Mouse (Mus musculus): ENCODE results near the gene Gm10382. TPM values are rescaled to one million over a fixed set of nuclear protein-coding genes. Genes with fewer than 3 reads are reported as not detected.
A peak's percentile ranks its signal among the peaks of the same experiment; 100 is the strongest.
"Not testable (repeated sequence)": the region's sequence is repeated elsewhere in the genome, so short reads cannot be mapped to it uniquely, and the experiment has no call there.

Gm10382 gene
- polyA plus RNA-seq, 1 experiment from 2014 or later: 0.58 TPM

DNA sequence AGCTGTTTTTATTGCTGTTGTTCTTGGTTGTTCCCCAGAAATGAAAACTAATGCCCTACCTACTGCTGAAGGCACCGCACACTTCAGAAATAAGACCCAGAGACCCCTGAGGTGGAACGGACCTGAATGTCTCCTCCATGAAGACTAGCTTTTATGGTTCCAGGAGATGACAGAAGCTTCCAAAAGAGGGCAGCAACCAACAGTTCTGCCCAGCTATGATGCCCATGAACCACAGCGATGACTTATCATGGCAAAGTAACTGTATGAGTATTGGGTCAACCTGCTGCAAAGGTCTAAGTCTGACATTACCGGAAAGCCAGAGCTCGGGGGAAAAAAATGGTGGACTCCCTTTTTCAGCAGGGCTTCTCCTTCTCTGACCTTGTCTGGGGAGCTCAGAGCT is 10.2 kb upstream of the Gm10382 start:
- Histone ChIP-seq H3K36me3 (ENCODE audit: control insufficient read depth, insufficient read depth, low read length) (no peaks in the 10 kb centered on the region), H3K4me1 (ENCODE audit: control insufficient read depth, insufficient read depth, low read length) (no peaks in the 10 kb centered on the region), H3K9ac (replicated peaks; ENCODE audit: low read length) (no peak overlapping the region), H3K9me3 (ENCODE audit: control insufficient read depth, low read length) (no peaks in the 10 kb centered on the region), H3K4me2 (ENCODE audit: low read length) (no peak overlapping the region), H3K27me3 (ENCODE audit: control insufficient read depth, insufficient read depth, low read length) (no peaks in the 10 kb centered on the region), H3K27ac (replicated peaks; ENCODE audit: low read depth, low read length) (no peak overlapping the region), H3K4me3 (replicated peaks; ENCODE audit: low read depth, low read length) (no peak overlapping the region)
- DNase-seq (no peak), ATAC-seq (ENCODE audit: low FRiP score, low TSS enrichment) (no peak)
- 85% methylated on average over 5 of the region's 5 CpGs for WGBS

DNA sequence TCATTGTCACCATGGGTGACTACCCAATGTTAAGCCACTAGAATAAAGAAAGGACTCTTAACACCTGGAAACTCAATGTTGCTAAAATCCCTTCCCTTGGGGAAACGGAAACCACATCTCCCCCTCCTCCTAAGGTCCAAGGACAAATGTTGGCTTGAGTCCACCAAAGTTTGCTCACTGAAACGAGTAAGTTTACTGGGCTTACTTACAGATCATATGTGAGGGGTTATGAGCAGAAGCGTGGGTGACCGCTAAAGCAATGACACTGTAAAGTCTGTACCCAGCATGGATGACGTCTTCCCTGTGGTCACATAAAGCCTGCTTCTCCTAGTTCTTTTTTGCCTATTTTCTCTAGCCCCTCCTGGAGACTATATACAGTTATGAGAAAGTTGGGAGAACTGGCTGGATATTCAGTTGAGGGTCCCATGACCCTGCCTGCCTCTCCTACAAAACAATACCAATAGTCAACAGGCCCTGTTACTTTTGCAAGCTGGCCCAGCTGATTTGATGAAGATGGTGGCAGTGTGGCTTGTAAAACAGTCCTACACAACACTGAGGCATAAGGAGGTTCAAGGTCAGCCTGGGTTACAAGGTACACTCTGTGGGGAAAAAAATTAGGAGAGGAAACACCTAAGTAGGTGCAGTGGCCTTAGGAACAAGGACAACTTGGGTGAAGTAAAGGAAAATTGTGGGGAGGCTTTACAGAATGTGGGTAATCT is 7.0 kb upstream of the Gm10382 start:
- 83% methylated on average over 5 of the region's 5 CpGs for WGBS
- ATAC-seq (ENCODE audit: low FRiP score, low TSS enrichment): no peak; the same call in 1 of the 2 replicates
- H3K9ac ChIP-seq (replicated peaks; ENCODE audit: low read length): no peak overlapping the region

DNA sequence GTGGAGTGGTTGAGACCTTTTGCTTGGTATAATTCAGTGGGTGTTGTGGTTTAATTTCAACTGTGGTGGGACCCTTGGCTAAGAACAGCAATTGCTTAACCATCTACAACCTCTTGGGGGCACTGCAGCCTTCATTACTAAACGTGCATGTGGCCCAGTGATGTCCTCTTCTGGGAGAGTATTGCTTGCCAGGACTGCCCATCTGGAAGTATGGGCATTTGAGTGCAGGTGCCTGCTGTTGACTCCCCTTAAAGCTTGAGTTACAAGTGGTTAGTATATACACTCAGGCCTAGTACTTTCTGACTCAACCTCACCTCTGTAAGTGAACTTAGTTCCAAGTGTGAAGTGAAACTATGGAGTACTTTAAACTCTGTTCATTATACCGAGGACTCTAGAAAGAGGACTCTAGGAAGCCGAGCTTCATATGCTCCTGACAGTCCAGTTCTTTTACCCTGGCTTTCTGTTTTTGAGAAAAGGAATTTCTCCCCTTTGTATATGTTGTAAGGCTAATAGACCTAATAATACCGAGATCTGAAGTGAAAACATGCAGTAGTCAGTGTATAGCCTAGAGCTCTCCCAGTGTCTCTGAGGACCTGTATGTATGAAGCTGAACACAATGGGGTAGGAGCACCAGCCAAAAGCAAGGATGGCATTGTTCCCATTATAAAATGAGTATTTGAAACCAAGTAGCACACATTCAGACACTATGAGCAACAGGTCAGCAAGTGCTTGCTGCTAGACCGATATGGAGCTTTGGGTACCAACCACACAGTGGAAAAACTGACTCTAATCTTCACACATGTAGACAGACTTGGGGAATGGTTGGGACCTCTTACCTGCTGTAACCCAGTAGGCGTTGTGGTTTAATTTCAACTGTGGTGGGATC is 6.2 kb upstream of the Gm10382 start:
- peaks cover 15% of the 10 kb centered on the region for H3K4me1 ChIP-seq (ENCODE audit: control insufficient read depth, insufficient read depth, low read length)
- ATAC-seq (ENCODE audit: low FRiP score, low TSS enrichment): peak; percentile 43; the same call in 1 of the 2 replicates

More for the DNA sequence above, 7.0 kb upstream of the Gm10382 start:
- Histone ChIP-seq H3K4me1 (ENCODE audit: control insufficient read depth, insufficient read depth, low read length) (peaks cover 15% of the 10 kb centered on the region), H3K4me2 (ENCODE audit: low read length) (no peak overlapping the region), H3K27ac (replicated peaks; ENCODE audit: low read depth, low read length) (no peak overlapping the region), H3K27me3 (ENCODE audit: control insufficient read depth, insufficient read depth, low read length) (no peaks in the 10 kb centered on the region), H3K36me3 (ENCODE audit: control insufficient read depth, insufficient read depth, low read length) (peaks cover 21% of the 10 kb centered on the region), H3K9me3 (ENCODE audit: control insufficient read depth, low read length) (no peaks in the 10 kb centered on the region), H3K4me3 (replicated peaks; ENCODE audit: low read depth, low read length) (no peak overlapping the region)
- DNase-seq: no peak

DNA sequence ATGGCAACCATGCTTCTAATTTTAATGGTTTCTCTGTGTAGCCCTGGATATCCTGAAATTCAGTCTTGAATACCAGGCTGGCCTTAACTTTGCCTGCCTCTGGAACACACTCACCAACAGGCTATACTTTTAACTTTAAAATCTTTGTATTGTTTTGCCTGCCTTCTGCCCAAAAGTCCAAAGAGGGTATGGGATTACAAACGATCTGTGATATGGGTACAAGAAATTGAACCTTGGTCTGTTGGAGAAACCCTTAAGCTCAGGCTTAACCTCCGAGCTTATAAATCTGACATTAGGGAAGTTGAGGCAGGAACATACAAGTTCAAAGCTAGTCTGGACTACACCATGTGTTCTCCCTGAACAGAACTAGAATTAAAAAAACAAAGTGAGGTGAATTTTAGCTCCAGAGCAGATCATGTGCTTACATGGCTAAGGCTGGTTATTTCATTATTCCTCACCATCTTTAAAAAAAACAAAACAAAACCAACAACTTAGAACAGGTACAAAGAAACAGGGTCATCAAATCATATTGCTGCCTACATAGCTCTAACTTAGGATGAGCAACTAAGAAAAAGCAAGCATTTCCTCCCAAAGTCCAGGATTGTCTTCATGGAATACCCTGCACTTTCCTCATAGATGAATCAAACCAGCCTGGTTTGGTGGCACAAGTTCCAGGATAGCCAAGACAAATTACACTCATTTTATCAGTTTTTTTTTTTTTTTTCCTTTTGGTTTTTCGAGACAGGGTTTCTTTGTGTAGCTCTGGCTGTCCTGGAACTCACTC is 5.3 kb upstream of the Gm10382 start:
- Histone ChIP-seq H3K9ac (replicated peaks; ENCODE audit: low read length) (no peak overlapping the region), H3K36me3 (ENCODE audit: control insufficient read depth, insufficient read depth, low read length) (peaks cover 21% of the 10 kb centered on the region), H3K4me3 (replicated peaks; ENCODE audit: low read depth, low read length) (no peak overlapping the region), H3K27ac (replicated peaks; ENCODE audit: low read depth, low read length) (no peak overlapping the region), H3K9me3 (ENCODE audit: control insufficient read depth, low read length) (no peaks in the 10 kb centered on the region), H3K4me2 (ENCODE audit: low read length) (no peak overlapping the region), H3K4me1 (ENCODE audit: control insufficient read depth, insufficient read depth, low read length) (peaks cover 24% of the 10 kb centered on the region), H3K27me3 (ENCODE audit: control insufficient read depth, insufficient read depth, low read length) (no peaks in the 10 kb centered on the region)
- ATAC-seq (ENCODE audit: low FRiP score, low TSS enrichment): no peak
- 75% methylated on average over 3 of the region's 3 CpGs for WGBS
- no peak for DNase-seq

More for the DNA sequence above, 6.2 kb upstream of the Gm10382 start:
- peak; percentile 82 for DNase-seq
- Histone ChIP-seq H3K4me3 (replicated peaks; ENCODE audit: low read depth, low read length) (no peak overlapping the region), H3K36me3 (ENCODE audit: control insufficient read depth, insufficient read depth, low read length) (peaks cover 21% of the 10 kb centered on the region), H3K9ac (replicated peaks; ENCODE audit: low read length) (no peak overlapping the region), H3K27me3 (ENCODE audit: control insufficient read depth, insufficient read depth, low read length) (no peaks in the 10 kb centered on the region), H3K27ac (replicated peaks; ENCODE audit: low read depth, low read length) (no peak overlapping the region), H3K4me2 (ENCODE audit: low read length) (no peak overlapping the region), H3K9me3 (ENCODE audit: control insufficient read depth, low read length) (no peaks in the 10 kb centered on the region)
- WGBS: 44% methylated on average over 6 of the region's 6 CpGs

DNA sequence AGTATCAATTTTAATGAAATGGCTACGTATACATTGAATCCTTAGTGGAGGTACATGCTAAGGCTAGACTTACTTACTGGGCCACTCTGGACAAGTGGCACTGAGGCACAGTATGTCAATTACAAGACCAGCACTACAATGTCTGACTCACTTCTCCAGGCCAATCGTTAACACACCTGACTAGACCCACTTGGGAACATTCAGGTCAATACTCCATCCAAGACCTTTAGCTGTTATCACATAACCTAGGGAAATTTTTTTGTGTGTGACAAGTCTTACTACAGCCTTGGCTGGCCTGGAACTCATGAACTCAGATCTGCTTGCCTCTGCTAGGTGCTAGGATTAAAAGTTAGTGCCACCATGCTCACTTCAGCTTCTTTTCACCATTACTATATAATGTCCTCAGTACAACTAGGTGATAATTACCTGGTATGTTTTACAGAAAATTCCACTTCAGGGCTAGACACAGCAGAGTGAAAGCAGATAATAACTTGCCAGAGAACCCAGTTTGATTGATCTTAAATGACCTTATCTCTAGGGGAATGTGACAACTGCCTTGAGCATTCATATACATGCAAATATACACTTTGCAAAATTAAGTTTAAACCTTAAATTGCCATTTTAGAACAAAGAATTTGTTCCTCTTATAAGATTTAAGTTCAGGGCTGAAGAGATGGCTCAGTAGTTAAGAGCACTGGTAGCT is 4.5 kb upstream of the Gm10382 start:
- 0 out of 2 replicates have a peak overlapping the region, but pooled peaks have one; percentile 13 for H3K4me2 ChIP-seq (ENCODE audit: low read length)
- DNase-seq (no peak), ATAC-seq (ENCODE audit: low FRiP score, low TSS enrichment) (no peak)
- H3K36me3 ChIP-seq (ENCODE audit: control insufficient read depth, insufficient read depth, low read length): peaks cover 21% of the 10 kb centered on the region
- peaks cover 24% of the 10 kb centered on the region for H3K4me1 ChIP-seq (ENCODE audit: control insufficient read depth, insufficient read depth, low read length)
- H3K9me3 ChIP-seq (ENCODE audit: control insufficient read depth, low read length): no peaks in the 10 kb centered on the region
- H3K9ac ChIP-seq (replicated peaks; ENCODE audit: low read length): no peak overlapping the region
- H3K4me3 ChIP-seq (replicated peaks; ENCODE audit: low read depth, low read length): no peak overlapping the region
- H3K27me3 ChIP-seq (ENCODE audit: control insufficient read depth, insufficient read depth, low read length): no peaks in the 10 kb centered on the region
- 82% methylated on average over 2 of the region's 2 CpGs for WGBS
- no peak overlapping the region for H3K27ac ChIP-seq (replicated peaks; ENCODE audit: low read depth, low read length)

DNA sequence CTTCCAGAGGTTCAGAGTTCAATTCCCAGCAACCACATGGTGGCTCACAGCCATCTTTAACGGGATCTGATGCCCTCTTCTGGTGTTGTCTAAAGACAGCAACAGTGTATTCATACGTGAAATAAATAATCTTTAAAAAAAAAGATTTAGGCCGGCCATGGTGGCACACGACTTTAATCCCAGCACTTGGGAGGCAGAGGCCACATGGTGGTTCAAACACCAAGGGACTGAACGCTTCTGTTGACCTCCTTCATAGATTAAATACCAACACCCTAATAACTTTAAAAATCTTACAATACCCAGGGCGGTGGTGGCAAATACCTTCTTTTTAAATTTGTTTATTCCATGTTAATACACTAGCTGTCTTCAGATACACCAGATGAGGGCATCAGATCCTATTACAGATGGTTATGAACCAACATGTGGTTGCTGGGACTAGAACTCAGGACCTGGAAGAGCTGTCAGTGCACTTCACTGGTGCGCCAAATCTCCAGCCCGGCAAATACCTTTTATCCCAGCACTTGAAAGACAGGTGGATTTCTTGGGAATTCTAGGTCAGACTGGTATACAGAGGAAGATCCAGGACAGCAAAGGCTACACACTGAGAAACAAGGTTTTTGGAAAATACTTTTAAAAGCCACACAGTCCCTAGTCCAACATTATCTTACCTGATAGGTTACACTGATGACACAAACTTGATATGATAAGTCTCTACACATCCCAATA is 3.7 kb upstream of the Gm10382 start:
- H3K4me2 ChIP-seq (ENCODE audit: low read length): peak overlapping the region; percentile 20
- H3K4me1 ChIP-seq (ENCODE audit: control insufficient read depth, insufficient read depth, low read length): peaks cover 27% of the 10 kb centered on the region
- H3K27me3 ChIP-seq (ENCODE audit: control insufficient read depth, insufficient read depth, low read length): no peaks in the 10 kb centered on the region
- H3K4me3 ChIP-seq (replicated peaks; ENCODE audit: low read depth, low read length): no peak overlapping the region
- no peaks in the 10 kb centered on the region for H3K9me3 ChIP-seq (ENCODE audit: control insufficient read depth, low read length)
- whole genome bisulfite sequencing: 73% methylated on average over 8 of the region's 8 CpGs
- no peak overlapping the region for H3K9ac ChIP-seq (replicated peaks; ENCODE audit: low read length)
- DNase-seq (no peak), ATAC-seq (ENCODE audit: low FRiP score, low TSS enrichment) (no peak)
- peaks cover 21% of the 10 kb centered on the region for H3K36me3 ChIP-seq (ENCODE audit: control insufficient read depth, insufficient read depth, low read length)
- H3K27ac ChIP-seq (replicated peaks; ENCODE audit: low read depth, low read length): no peak overlapping the region

DNA sequence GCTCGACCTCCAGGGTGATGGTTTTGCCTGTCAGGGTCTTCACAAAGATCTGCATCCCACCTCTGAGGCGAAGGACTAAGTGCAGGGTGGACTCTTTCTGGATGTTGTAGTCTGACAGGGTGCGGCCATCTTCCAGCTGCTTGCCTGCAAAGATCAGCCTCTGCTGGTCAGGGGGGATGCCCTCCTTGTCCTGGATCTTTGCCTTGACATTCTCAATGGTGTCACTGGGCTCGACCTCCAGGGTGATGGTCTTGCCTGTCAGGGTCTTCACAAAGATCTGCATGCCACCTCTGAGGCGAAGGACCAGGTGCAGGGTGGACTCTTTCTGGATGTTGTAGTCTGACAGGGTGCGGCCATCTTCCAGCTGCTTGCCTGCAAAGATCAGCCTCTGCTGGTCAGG is 1.8 kb upstream of the Gm10382 start:
- WGBS: 89% methylated on average over 5 of the region's 6 CpGs
- not testable (repeated sequence) for DNase-seq; H3K9me3 ChIP-seq (ENCODE audit: control insufficient read depth, low read length); H3K27ac ChIP-seq (replicated peaks; ENCODE audit: low read depth, low read length); H3K9ac ChIP-seq (replicated peaks; ENCODE audit: low read length); H3K27me3 ChIP-seq (ENCODE audit: control insufficient read depth, insufficient read depth, low read length); ATAC-seq (ENCODE audit: low FRiP score, low TSS enrichment); H3K4me3 ChIP-seq (replicated peaks; ENCODE audit: low read depth, low read length); H3K4me2 ChIP-seq (ENCODE audit: low read length)
- Histone ChIP-seq H3K36me3 (ENCODE audit: control insufficient read depth, insufficient read depth, low read length) (peaks cover 21% of the 10 kb centered on the region), H3K4me1 (ENCODE audit: control insufficient read depth, insufficient read depth, low read length) (peaks cover 29% of the 10 kb centered on the region)

All from midbrain, embryonic 14.5 days (tissue).